Mouse (Mus musculus) C2C12 (cell line): ENCODE results near the gene Krtap21-1.

ENCODE experiments used
- CEBPB ChIP-seq: IDR thresholded peaks from one replicate; pipeline ENCODE4 v1.6.1; 2011; ENCODE audit warnings: low read depth, mild to moderate bottlenecking, control low read depth, moderate library complexity
- CTCF ChIP-seq: IDR thresholded peaks from one replicate; pipeline ENCODE4 v1.5.1; 2011; ENCODE audit not compliant: control insufficient read depth, insufficient read depth, insufficient read length
- MAX ChIP-seq: IDR thresholded peaks from one replicate; pipeline ENCODE4 v1.6.1; 2011; ENCODE audit warnings: mild to moderate bottlenecking, control low read depth
- USF1 ChIP-seq: IDR thresholded peaks from one replicate; pipeline ENCODE4 v1.6.1; 2011; ENCODE audit warnings: low read depth, mild to moderate bottlenecking, control low read depth, moderate library complexity

- TF ChIP-seq CTCF (no peak), USF1 (no peak), CEBPB (no peak), MAX (no peak)
Observed at GRCm38 (mm10) chr16:89403768-89404167, at the start of gene Krtap21-1.
